Mouse (Mus musculus) retina, embryonic 14.5 days (tissue): ENCODE data around the gene Son.
"Not testable (repeated sequence)": the region's sequence is repeated elsewhere in the genome, so short reads cannot be mapped to it uniquely, and the experiment has no call there.

Experiments
- DNase-seq: peaks from one replicate; pipeline ENCODE4 v3.0.0-alpha.2; 2015; ENCODE audit warnings: low spot score

Son gene

GRCm38 (mm10) chr16:91639161-91639560 is 8.1 kb upstream of the Son start:
- DNase-seq, result no peak

GRCm38 (mm10) chr16:91639636-91640035 is 7.7 kb upstream of the Son start:
- no peak for DNase-seq

GRCm38 (mm10) chr16:91640171-91640570 is 7.1 kb upstream of the Son start:
- DNase-seq, result no peak

- no peak for DNase-seq
Measured at GRCm38 (mm10) chr16:91644901-91645300, 2.4 kb upstream of the Son start.

- not testable (repeated sequence) for DNase-seq
Measured at GRCm38 (mm10) chr16:91645420-91645819, 1.9 kb upstream of the Son start.

- peak; percentile 41 for DNase-seq
Measured at GRCm38 (mm10) chr16:91645995-91646602, 1.2 kb upstream of the Son start.

GRCm38 (mm10) chr16:91646681-91647419 is 456 bp upstream of the Son start, which contains the start of gene Gart:
Gart (minus strand) TSS chr16:91646952.
- DNase-seq, result peak; percentile 87

- DNase-seq, result peak; percentile 81
Measured at GRCm38 (mm10) chr16:91648220-91648550, 879 bp downstream of the Son start.

GRCm38 (mm10) chr16:91649246-91649645 is 1.9 kb downstream of the Son start:
- no peak for DNase-seq

GRCm38 (mm10) chr16:91649781-91650180 is 2.5 kb downstream of the Son start:
- DNase-seq, result no peak

GRCm38 (mm10) chr16:91652191-91652590 is 4.9 kb downstream of the Son start:
- DNase-seq, result no peak

- no peak for DNase-seq
Measured at GRCm38 (mm10) chr16:91655285-91655684, 8.0 kb downstream of the Son start.

- DNase-seq, result no peak
Measured at GRCm38 (mm10) chr16:91657285-91657684, 10.0 kb downstream of the Son start.

GRCm38 (mm10) chr16:91658471-91658870 is 11.2 kb downstream of the Son start:
- DNase-seq, result no peak

- no peak for DNase-seq
Measured at GRCm38 (mm10) chr16:91659798-91660197, 12.5 kb downstream of the Son start.

GRCm38 (mm10) chr16:91661397-91661796 is 14.1 kb downstream of the Son start:
- no peak for DNase-seq

- no peak for DNase-seq
Measured at GRCm38 (mm10) chr16:91662336-91662735, 15.0 kb downstream of the Son start.

- DNase-seq, result no peak
Measured at GRCm38 (mm10) chr16:91663795-91664194, 16.5 kb downstream of the Son start.

GRCm38 (mm10) chr16:91674500-91674899 is 27.2 kb downstream of the Son start:
- no peak for DNase-seq

- no peak for DNase-seq
Measured at GRCm38 (mm10) chr16:91678147-91678911, 31.0 kb downstream of the Son start.

- no peak for DNase-seq
Measured at GRCm38 (mm10) chr16:91680656-91681055, 33.4 kb downstream of the Son start.

GRCm38 (mm10) chr16:91685526-91685925 is 38.2 kb downstream of the Son start:
- no peak for DNase-seq

GRCm38 (mm10) chr16:91686369-91686768 is 39.1 kb downstream of the Son start:
- no peak for DNase-seq
